Mouse (Mus musculus): ENCODE measurements around the gene Dnajc17.
A peak's percentile ranks its signal among the peaks of the same experiment; 100 is the strongest.

Dnajc17 gene

GRCm38 (mm10) chr2:119198049-119198448 lies 10.5 kb downstream of the Dnajc17 start:
- no peak for DNase-seq (ENCODE audit: low spot score)

GRCm38 (mm10) chr2:119197493-119197892 lies 11.1 kb downstream of the Dnajc17 start:
- DNase-seq (ENCODE audit: low spot score): no peak

- no peak for DNase-seq (ENCODE audit: low spot score)
These were observed 12.1 kb downstream of the Dnajc17 start for GRCm38 (mm10) chr2:119196316-119197108.

- DNase-seq (ENCODE audit: low spot score): no peak
These were observed 14.5 kb downstream of the Dnajc17 start for GRCm38 (mm10) chr2:119194140-119194539.

- DNase-seq (ENCODE audit: low spot score): no peak
These were observed 17.6 kb downstream of the Dnajc17 start for GRCm38 (mm10) chr2:119190969-119191368.

GRCm38 (mm10) chr2:119189029-119189710 lies 19.4 kb downstream of the Dnajc17 start:
- peak; percentile 78 for DNase-seq (ENCODE audit: low spot score)

GRCm38 (mm10) chr2:119182914-119183313 lies 25.7 kb downstream of the Dnajc17 start:
- DNase-seq (ENCODE audit: low spot score): no peak

- no peak for DNase-seq (ENCODE audit: low spot score)
These were observed 31.1 kb downstream of the Dnajc17 start for GRCm38 (mm10) chr2:119177384-119177939.

GRCm38 (mm10) chr2:119176761-119177160 lies 31.8 kb downstream of the Dnajc17 start:
- no peak for DNase-seq (ENCODE audit: low spot score)

GRCm38 (mm10) chr2:119175614-119176013 lies 33.0 kb downstream of the Dnajc17 start:
- no peak for DNase-seq (ENCODE audit: low spot score)

GRCm38 (mm10) chr2:119174866-119175265 lies 33.7 kb downstream of the Dnajc17 start:
- no peak for DNase-seq (ENCODE audit: low spot score)

GRCm38 (mm10) chr2:119173991-119174651 lies 34.5 kb downstream of the Dnajc17 start, which contains the start of gene Gm14137:
Gm14137 (plus strand) TSS chr2:119174509.
- DNase-seq (ENCODE audit: low spot score): no peak

- no peak for DNase-seq (ENCODE audit: low spot score)
These were observed 35.6 kb downstream of the Dnajc17 start for GRCm38 (mm10) chr2:119172862-119173576.

GRCm38 (mm10) chr2:119172446-119172845 lies 36.1 kb downstream of the Dnajc17 start:
- no peak for DNase-seq (ENCODE audit: low spot score)

- DNase-seq (ENCODE audit: low spot score): no peak
These were observed 37.0 kb downstream of the Dnajc17 start for GRCm38 (mm10) chr2:119171574-119171973.

GRCm38 (mm10) chr2:119170282-119170681 lies 38.3 kb downstream of the Dnajc17 start:
- DNase-seq (ENCODE audit: low spot score): no peak

- DNase-seq (ENCODE audit: low spot score): no peak
These were observed 40.7 kb downstream of the Dnajc17 start for GRCm38 (mm10) chr2:119167866-119168256.

- peak; percentile 10 for DNase-seq (ENCODE audit: low spot score)
These were observed 41.4 kb downstream of the Dnajc17 start, which contains the start of gene Gchfr for GRCm38 (mm10) chr2:119166901-119167865. Gchfr (plus strand) TSS chr2:119167773.

- DNase-seq (ENCODE audit: low spot score): no peak
These were observed 43.2 kb downstream of the Dnajc17 start for GRCm38 (mm10) chr2:119165401-119165800.

GRCm38 (mm10) chr2:119163999-119164398 lies 44.6 kb downstream of the Dnajc17 start:
- no peak for DNase-seq (ENCODE audit: low spot score)

All from T-cell, adult 2 months (primary cell).